Mouse (Mus musculus): ENCODE data around the gene Zfp146. TPM values are rescaled to one million over a fixed set of nuclear protein-coding genes. Genes with fewer than 3 reads are reported as not detected.

Zfp146 gene
- polyA plus RNA-seq, 1 experiment from 2014 or later: 17.4 TPM

DNA sequence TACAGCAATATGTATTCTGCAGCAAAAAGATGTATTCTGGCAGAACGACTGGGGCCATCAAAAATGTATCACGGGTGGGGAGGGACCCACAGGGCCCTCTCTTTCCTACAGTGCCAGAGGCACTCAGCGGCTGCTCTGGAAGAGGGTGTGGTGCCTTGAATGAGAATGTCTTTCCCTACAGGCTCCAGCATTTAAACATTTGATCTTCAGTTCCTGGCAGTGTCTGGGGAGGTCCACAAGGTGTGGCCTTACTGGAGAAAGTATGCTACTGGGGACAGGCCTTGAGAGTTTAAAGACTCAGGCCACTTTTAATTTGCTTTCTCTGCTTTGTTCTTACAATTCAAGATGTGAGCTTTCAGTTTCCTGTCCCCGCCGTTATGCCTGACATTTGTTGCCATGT lies 53.5 kb downstream of the Zfp146 start:
- H3K4me1 ChIP-seq: no peaks in the 10 kb centered on the region
- no peaks in the 10 kb centered on the region for H3K36me3 ChIP-seq
- H3K27me3 ChIP-seq: no peaks in the 10 kb centered on the region
- 92% methylated on average over 5 of the region's 5 CpGs for WGBS
- no peak overlapping the region for H3K4me3 ChIP-seq
- H3K9ac ChIP-seq: no peak overlapping the region
- peaks cover 10% of the 10 kb centered on the region for H3K9me3 ChIP-seq
- H3K27ac ChIP-seq: no peak overlapping the region
- ATAC-seq (ENCODE audit: insufficient number of reproducible peaks, low FRiP score, low TSS enrichment, low read depth): no peak
- no peak overlapping the region for H3K4me2 ChIP-seq

Other genes with a start within 250 kb of the Zfp146 start
- gene Zfp74, start 215.7 kb downstream of the Zfp146 start, polyA plus RNA-seq (2015; fragmentation: Nextera tagmentation; extraction: Ambion mirVana): 11.5 and 11.6 TPM in 2 replicates
- 17.9 and 27.5 TPM in 2 replicates for gene Zfp568, start 185.8 kb downstream of the Zfp146 start, polyA plus RNA-seq (2015; fragmentation: Nextera tagmentation; extraction: Ambion mirVana)
- gene Zfp14, start 118.4 kb downstream of the Zfp146 start, polyA plus RNA-seq (2015; fragmentation: Nextera tagmentation; extraction: Ambion mirVana): 5.7 and 6.1 TPM in 2 replicates
- gene Zfp82, start 96.8 kb downstream of the Zfp146 start, polyA plus RNA-seq (2015; fragmentation: Nextera tagmentation; extraction: Ambion mirVana): 8.2 and 8.3 TPM in 2 replicates
- gene Gm26920, start 79.3 kb downstream of the Zfp146 start, polyA plus RNA-seq (2015; fragmentation: Nextera tagmentation; extraction: Ambion mirVana): 1.1 and 2.3 TPM in 2 replicates
- 9.5 and 12.7 TPM in 2 replicates for gene Zfp566, start 79.2 kb downstream of the Zfp146 start, polyA plus RNA-seq (2015; fragmentation: Nextera tagmentation; extraction: Ambion mirVana)
- 132 and 137 TPM in 2 replicates for gene Zfp260, start 75.0 kb downstream of the Zfp146 start, polyA plus RNA-seq (2015; fragmentation: Nextera tagmentation; extraction: Ambion mirVana)
- gene Zfp382, start 47.8 kb downstream of the Zfp146 start, polyA plus RNA-seq (2015; fragmentation: Nextera tagmentation; extraction: Ambion mirVana): 13.2 and 13.8 TPM in 2 replicates
- gene Cox7a1, start 14.4 kb upstream of the Zfp146 start, polyA plus RNA-seq (2015; fragmentation: Nextera tagmentation; extraction: Ambion mirVana): 3.4 and 10.1 TPM in 2 replicates
- gene Capns1, start 29.1 kb upstream of the Zfp146 start, polyA plus RNA-seq (2015; fragmentation: Nextera tagmentation; extraction: Ambion mirVana): 102 and 117 TPM in 2 replicates
- gene Polr2i, start 62.2 kb upstream of the Zfp146 start, polyA plus RNA-seq (2015; fragmentation: Nextera tagmentation; extraction: Ambion mirVana): 140 and 149 TPM in 2 replicates
- gene Tbcb, start 62.5 kb upstream of the Zfp146 start, polyA plus RNA-seq (2015; fragmentation: Nextera tagmentation; extraction: Ambion mirVana): 175 and 188 TPM in 2 replicates
- gene Ovol3, start 66.0 kb upstream of the Zfp146 start, polyA plus RNA-seq (2015; fragmentation: Nextera tagmentation; extraction: Ambion mirVana): 0.22 and 0.42 TPM in 2 replicates
- 0.26 and 0.78 TPM in 2 replicates for gene Thap8, start 110.3 kb upstream of the Zfp146 start, polyA plus RNA-seq (2015; fragmentation: Nextera tagmentation; extraction: Ambion mirVana)
- 6.0 and 6.2 TPM in 2 replicates for gene Wdr62, start 110.7 kb upstream of the Zfp146 start, polyA plus RNA-seq (2015; fragmentation: Nextera tagmentation; extraction: Ambion mirVana)
- gene Clip3, start 122.0 kb upstream of the Zfp146 start, polyA plus RNA-seq (2015; fragmentation: Nextera tagmentation; extraction: Ambion mirVana): 33.2 and 35.2 TPM in 2 replicates
- gene Alkbh6, start 139.0 kb upstream of the Zfp146 start, polyA plus RNA-seq (2015; fragmentation: Nextera tagmentation; extraction: Ambion mirVana): 80.8 and 82.0 TPM in 2 replicates
- 37.1 and 42.8 TPM in 2 replicates for gene Syne4, start 145.1 kb upstream of the Zfp146 start, polyA plus RNA-seq (2015; fragmentation: Nextera tagmentation; extraction: Ambion mirVana)
- gene E130208F15Rik, start 152.0 kb upstream of the Zfp146 start, polyA plus RNA-seq (2015; fragmentation: Nextera tagmentation; extraction: Ambion mirVana): 3.4 TPM in 1 of 2 replicates, not detected in the other
- 13.7 and 18.8 TPM in 2 replicates for gene Sdhaf1, start 154.1 kb upstream of the Zfp146 start, polyA plus RNA-seq (2015; fragmentation: Nextera tagmentation; extraction: Ambion mirVana)
- 4.1 and 5.1 TPM in 2 replicates for gene Lrfn3, start 193.0 kb upstream of the Zfp146 start, polyA plus RNA-seq (2015; fragmentation: Nextera tagmentation; extraction: Ambion mirVana)
- gene Tyrobp, start 244.0 kb upstream of the Zfp146 start, polyA plus RNA-seq (2015; fragmentation: Nextera tagmentation; extraction: Ambion mirVana): 78.9 and 87.7 TPM in 2 replicates

All from limb, embryonic 15.5 days (tissue).